Mouse (Mus musculus) inflammation-experienced regulatory T-cells, adult 6 months (primary cell): Measurements from ENCODE around the gene Pla2g2d. TPM values are rescaled to one million over a fixed set of nuclear protein-coding genes. Genes with fewer than 3 reads are reported as not detected.

Source experiments
- ATAC-seq: one replicate; pipeline ENCODE4 v1.8.0; 2017
- polyA plus RNA-seq, 3 experiments: library from polyadenylated mRNA; unstranded; fragments of 100-300 nt; shearing (Covaris generic); gene quantifications; one replicate each; pipeline ENCODE4 v1.2.1; 2017

Gene Pla2g2d
- polyA plus RNA-seq = 1 to 10 TPM in 1 of 3 experiments, under 1 TPM in 2; 0.20 to 3.8 (median 0.67) TPM

GRCm38 (mm10) chr4:138775435-138775834 lies at the start of gene Pla2g2d:
Gene Pla2g2d (plus strand): TSS chr4:138775735.
- no peak for ATAC-seq

DNA sequence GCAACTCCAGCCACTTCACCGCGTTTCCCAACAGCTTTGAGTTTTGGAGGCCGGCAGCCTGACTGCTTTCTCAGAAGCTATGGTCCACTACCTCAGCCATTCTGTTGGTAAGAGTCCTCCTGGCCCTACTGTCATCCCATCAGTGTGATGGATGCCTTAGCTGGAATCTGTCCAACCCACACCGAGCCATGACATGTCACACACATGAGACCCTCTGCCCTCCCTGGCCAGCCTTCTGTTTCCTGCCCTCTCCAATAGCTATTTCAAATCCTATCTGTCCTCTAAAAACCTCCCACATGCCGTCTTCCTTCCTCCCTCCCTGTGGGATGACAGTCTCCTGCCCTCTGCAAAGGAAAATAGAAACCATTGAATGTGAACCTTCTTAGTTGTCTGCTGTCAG lies 49.8 kb upstream of the Pla2g2d start:
- no peak for ATAC-seq

- ATAC-seq = no peak
These were observed 46.4 kb upstream of the Pla2g2d start for GRCm38 (mm10) chr4:138729018-138729703.

DNA sequence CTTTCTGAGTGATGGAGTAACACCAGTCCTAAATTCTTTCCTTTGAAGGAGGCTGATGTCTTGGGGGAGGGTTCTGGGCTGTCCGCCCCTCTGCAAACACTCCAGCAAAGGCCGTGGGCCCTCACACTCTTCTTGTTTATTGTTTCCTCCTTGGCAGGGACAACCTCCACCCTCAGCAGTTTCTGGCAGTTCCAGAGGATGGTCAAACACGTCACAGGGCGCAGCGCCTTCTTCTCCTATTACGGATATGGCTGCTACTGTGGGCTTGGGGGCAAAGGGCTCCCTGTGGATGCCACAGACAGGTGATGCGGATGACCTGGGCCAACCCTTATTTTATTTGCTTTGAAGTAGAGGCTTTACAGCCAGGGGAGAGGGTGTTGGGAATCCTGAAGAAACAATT lies 41.4 kb upstream of the Pla2g2d start:
- no peak for ATAC-seq

GRCm38 (mm10) chr4:138734863-138735262 lies 40.7 kb upstream of the Pla2g2d start:
- ATAC-seq = no peak

GRCm38 (mm10) chr4:138737031-138737430 lies 38.5 kb upstream of the Pla2g2d start, which contains the start of gene Ubxn10:
Gene Ubxn10 (minus strand): TSS chr4:138737167.
- ATAC-seq = no peak

- ATAC-seq = no peak
These were observed 36.2 kb upstream of the Pla2g2d start for GRCm38 (mm10) chr4:138739136-138739851.

DNA sequence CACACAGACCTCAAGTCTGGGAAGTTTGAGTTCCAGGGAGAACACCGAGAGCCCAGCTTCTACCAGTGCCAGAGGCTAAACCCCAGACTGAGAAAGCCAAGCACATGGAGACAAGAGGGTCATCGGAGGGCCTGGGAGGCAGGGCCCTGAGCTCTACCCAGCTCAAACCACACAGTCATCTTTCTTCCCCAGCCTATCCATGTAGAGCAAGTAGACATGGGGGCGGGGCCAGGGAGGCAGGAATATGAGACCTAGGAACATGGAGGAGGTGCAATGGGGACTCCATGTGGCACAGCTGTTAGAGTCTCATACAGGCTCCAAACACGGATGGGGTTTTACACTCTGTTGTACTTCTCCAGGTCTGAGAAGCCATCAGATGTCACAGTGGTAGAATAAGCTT lies 29.7 kb upstream of the Pla2g2d start:
- no peak for ATAC-seq

DNA sequence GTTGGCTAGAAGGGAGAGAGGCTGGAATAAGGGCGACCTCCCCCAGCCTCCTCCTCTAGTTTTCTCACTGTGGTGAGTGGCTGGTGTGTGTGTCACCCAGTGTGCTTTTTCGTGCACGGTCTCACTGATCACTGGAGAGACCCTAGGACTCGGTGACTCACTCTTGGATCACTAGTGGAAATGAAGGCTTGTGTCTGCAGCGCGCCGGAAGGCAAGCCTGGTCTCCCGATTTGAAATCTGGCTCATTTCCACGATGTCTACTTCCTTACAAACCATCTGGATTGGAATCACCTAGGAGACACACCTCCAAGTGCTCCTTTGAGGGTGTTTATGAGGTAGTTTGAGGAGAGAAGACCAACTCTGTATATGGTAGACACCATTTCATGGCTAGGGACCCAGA lies 28.7 kb upstream of the Pla2g2d start:
- ATAC-seq = no peak

GRCm38 (mm10) chr4:138747851-138748250 lies 27.7 kb upstream of the Pla2g2d start:
- no peak for ATAC-seq

GRCm38 (mm10) chr4:138748369-138749072 lies 27.0 kb upstream of the Pla2g2d start:
- no peak for ATAC-seq

GRCm38 (mm10) chr4:138752603-138753002 lies 22.9 kb upstream of the Pla2g2d start:
- no peak for ATAC-seq

GRCm38 (mm10) chr4:138753608-138754007 lies 21.9 kb upstream of the Pla2g2d start:
- no peak for ATAC-seq

GRCm38 (mm10) chr4:138754432-138754831 lies 21.1 kb upstream of the Pla2g2d start:
- no peak for ATAC-seq

DNA sequence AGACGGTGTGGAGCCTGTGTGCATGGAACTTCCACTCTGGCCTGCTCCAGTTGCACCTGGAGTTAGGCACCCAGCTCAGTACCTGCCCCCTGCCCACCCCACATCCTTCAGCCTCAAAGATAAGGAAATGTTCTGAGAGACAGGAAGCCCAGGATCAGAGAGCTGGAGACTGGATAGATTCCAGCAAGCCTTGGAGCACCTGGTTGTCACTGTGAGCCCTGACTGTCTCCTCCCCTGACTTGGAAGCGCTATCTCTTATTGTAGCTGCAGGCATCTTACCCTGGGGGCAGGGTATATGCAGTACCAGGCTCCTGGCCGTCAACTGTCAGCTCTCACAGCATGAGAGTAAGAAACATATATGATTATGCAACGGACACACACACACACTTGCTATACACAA lies 20.1 kb upstream of the Pla2g2d start:
- ATAC-seq = no peak

DNA sequence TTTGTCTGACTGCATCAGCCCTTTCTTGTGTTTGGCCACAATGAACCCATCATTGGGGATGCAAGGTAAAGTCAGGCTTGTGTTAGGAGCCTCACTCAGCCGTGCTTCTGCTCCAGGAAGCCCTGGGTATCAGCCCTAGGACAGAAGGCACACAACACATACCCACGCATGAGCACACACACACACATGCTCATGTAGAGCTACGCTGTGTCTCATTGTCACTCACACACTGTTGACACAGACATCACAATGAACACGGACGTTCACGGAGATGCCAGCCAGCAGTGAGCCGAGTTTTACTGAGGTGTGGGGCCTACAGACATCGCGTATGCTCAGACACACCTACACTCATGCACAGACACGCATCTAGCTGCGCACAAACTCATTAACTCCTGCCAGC lies 19.6 kb upstream of the Pla2g2d start:
- no peak for ATAC-seq

DNA sequence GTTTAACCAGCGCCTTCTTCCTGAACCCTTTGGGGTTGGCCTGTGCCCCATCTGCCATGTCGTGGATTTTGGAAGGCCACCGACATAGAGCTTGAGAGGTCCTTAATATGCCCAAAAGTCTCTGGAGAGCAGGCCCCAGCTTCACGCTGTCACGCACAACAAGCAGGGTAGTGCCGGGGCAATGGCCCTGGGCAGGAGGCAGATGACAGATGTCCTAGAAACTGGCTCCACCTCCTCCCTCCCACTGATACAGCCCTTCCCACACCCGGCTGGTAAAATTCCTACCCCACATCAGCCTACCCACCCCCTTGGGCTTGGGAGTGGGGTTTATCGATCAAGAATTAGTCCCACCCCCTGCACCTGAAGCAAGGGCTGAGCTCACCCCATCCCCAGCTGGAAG lies 18.1 kb upstream of the Pla2g2d start, which contains the start of gene Pla2g2f:
TSS of gene Pla2g2f (minus strand) at position 211 of the 400 bp plus-strand sequence.
- ATAC-seq = no peak

GRCm38 (mm10) chr4:138762266-138762665 lies 13.3 kb upstream of the Pla2g2d start:
- ATAC-seq = no peak

GRCm38 (mm10) chr4:138771970-138772369 lies 3.6 kb upstream of the Pla2g2d start:
- no peak for ATAC-seq

- no peak for ATAC-seq
These were observed 3.1 kb upstream of the Pla2g2d start for GRCm38 (mm10) chr4:138772386-138772785.

DNA sequence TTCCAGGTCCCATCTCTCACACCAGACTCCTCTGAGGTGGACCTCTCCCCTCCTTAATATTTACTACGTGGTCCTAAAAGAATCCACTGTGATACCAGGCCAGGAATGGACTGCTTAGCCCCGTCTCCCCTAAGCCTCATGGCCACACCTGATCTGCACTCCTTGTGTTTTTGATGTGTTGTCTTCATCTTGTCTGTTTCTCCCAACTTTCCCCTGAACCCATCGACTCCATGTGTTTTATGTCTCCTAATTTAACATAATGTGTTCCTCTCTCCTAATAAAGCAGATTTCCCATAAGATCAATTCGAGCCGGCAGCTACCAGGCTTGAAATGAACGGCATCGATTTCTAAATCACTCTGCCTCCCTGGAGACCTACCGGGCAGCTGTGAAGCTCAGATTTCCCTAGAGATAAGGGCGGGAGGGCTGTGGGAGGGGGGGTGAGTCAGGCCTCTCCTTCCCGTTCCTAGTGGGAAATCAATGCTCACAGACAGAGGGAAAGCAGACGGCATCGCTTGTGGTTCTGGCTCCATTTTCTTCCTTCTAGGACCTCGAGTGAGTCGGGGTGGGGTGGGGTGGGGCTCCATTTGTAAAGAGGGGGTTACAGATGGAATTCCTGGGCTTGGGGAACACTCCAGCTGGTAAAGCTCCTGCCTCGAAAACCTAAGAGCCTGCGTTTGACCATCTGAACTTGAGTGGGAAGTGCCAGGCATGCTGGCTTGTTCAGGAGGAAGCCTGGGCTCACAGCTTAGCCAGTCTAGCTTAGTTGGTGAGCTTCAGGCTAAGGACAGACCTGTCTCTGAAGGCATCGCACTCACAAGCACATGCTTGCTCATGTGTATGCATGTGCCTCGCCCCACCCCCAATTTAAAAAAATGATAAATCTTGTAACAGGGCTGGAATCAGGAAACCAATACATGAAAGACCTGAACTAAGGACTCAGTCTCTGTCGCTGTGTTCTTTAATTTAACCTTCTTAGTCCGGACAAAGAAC lies 2.2 kb downstream of the Pla2g2d start:
- no peak for ATAC-seq

DNA sequence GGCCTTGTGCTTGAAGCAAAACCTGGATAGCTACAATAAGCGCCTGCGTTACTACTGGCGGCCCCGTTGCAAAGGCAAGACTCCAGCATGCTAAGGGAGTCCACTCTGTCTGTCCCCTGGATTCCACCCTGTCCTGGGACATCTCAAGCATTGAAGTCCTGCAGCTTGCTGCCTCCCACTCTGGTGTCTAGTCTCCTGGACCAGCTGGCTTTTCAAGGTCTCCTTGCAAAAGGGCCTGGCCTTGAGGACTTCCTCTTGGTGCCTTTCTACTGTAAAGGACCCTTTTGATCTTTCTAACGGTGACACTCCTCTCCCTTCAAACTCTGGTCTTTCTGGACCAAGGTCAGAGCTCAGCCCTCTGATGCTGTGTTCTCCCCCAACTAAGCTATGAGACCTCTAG lies 4.8 kb downstream of the Pla2g2d start:
- no peak for ATAC-seq
